Mouse (Mus musculus): ENCODE measurements around the gene Tmem95.

Tmem95 gene

GRCm38 (mm10) chr11:69910781-69911560 lies 33.2 kb upstream of the Tmem95 start:
- no peak for DNase-seq (ENCODE audit: low spot score)

GRCm38 (mm10) chr11:69910177-69910576 lies 32.4 kb upstream of the Tmem95 start:
- no peak for DNase-seq (ENCODE audit: low spot score)

- no peak for DNase-seq (ENCODE audit: low spot score)
Measured at GRCm38 (mm10) chr11:69909174-69909573, 31.4 kb upstream of the Tmem95 start.

GRCm38 (mm10) chr11:69908645-69909044 lies 30.8 kb upstream of the Tmem95 start:
- no peak for DNase-seq (ENCODE audit: low spot score)

DNA sequence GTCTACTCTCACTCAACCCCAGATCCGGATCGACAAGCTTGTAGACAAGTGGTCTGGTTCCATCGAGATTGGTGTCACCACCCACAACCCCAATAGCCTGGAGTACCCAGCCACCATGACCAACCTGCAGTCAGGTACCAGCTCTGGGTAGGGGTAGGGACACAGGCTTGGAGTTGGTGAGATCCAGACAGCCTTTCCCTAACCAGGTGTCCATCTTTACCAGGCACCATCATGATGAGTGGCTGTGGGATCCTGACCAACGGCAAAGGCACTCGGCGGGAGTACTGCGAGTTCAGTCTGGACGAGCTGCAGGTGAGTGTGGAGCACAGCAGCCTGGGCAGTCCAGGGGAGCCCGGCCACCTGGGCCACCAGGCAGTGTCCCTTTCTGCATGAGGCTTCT lies 26.5 kb upstream of the Tmem95 start:
- DNase-seq (ENCODE audit: low spot score): no peak

- DNase-seq (ENCODE audit: low spot score): no peak
Measured at GRCm38 (mm10) chr11:69902972-69903371, 25.2 kb upstream of the Tmem95 start.

DNA sequence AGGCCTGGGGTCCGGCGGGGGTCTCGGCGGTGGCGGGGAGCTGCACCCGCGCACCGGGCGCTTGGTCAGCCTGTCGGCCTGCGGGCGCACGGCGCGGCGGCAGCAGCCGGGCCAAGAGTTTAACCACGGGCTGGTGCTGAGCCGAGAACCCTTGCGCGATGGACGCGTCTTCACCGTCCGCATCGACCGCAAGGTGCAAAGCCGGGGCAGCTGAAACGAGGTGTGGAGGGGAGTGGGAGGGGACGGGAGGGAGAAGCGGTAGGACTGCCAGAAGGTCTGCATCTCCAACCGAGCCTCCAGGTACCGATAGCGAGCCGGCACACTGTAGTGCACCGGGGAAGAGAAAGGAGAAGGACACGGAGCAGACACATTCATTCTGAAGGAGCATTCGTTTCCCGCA lies 24.2 kb upstream of the Tmem95 start:
- no peak for DNase-seq (ENCODE audit: low spot score)

DNA sequence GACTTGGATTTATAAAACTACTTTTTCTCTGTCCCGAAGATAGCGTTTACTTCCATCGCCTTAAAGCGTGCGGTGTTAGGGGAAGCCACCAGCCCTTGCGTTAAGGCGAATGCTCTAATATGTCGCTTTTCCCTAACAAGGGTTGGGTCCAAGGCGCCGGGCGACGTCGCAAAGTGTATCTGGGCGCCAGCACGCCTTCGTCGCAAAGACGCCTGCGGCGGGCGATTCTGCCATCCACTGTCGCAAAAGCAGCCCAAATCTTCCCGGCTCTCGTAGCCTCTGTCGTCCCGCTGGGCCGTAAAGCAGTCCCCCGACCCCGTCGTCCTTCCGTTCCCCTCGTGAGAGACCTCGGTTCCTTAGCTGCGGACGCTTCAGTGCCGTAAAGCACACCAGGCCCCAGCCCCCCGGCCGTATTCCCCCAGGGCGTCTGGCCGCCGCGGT lies 23.6 kb upstream of the Tmem95 start:
- peak; percentile 90 for DNase-seq (ENCODE audit: low spot score)

GRCm38 (mm10) chr11:69900471-69901405 lies 22.9 kb upstream of the Tmem95 start, which contains the start of the genes 2810408A11Rik and Neurl4:
Gene 2810408A11Rik, minus strand, starts transcription at chr11:69900987.
Gene Neurl4, plus strand, starts transcription at chr11:69901072.
- peak; percentile 84 for DNase-seq (ENCODE audit: low spot score)

- no peak for DNase-seq (ENCODE audit: low spot score)
Measured at GRCm38 (mm10) chr11:69899870-69900269, 22.1 kb upstream of the Tmem95 start.

- DNase-seq (ENCODE audit: low spot score): no peak
Measured at GRCm38 (mm10) chr11:69895291-69895690, 17.5 kb upstream of the Tmem95 start, which contains the start of gene Acap1. Gene Acap1, minus strand, starts transcription at chr11:69895539.

DNA sequence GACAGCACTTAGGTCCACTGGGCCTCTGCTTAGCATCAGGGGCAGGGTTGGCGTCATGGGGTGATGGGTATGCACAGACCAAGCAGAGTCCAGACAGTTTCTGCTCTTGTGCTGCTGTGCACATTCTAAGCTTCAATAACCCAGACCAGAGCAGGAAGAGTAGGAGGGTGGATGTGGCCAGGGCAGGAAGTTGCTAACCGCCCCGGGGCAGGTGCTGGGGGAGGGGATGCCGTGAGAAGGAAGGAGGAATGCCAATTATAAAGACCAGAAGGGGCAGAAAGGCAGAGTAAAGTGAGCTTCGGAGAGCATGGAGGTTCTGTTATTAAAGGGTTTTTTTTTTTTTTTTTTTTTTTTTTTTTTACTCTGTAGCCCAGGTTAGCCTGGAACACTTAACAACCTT lies 16.9 kb upstream of the Tmem95 start:
- no peak for DNase-seq (ENCODE audit: low spot score)

- DNase-seq (ENCODE audit: low spot score): peak; percentile 79
Measured at GRCm38 (mm10) chr11:69891482-69891881, 13.7 kb upstream of the Tmem95 start.

DNA sequence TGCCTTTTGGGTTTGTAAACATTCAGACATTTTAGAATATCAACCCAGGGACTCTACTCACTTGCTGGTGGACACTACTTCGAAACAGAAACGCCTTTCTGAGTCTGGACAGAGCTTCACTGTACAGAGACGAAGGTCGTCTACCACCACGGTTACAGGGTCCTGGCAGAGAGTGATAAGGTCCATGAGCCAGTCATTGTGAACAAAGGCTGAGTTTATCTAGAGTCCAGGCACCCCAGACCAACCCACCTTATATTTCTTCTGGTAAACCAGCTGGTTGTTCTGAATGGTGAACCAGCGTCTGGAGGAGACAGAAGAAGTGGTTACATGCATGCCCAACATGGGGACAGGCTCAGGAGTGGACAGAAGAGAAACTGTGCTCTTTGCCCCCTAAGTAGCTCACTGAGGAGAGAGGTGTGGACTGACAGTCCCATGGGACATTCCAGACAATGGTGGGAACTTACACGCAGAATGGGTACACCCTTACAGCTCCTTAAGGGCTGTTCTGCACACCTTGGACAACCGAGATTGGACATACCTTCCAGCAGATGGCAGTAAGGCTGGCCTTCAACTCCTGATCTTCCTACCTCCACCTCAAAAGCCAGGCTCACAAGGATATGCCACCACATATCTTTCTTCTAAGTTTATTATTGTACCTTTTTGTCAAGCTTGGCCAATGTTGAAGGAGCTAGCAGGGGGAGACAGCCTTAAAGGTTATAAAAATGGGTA lies 9.3 kb upstream of the Tmem95 start:
- DNase-seq (ENCODE audit: low spot score): no peak

GRCm38 (mm10) chr11:69884663-69885062 lies 6.8 kb upstream of the Tmem95 start:
- DNase-seq (ENCODE audit: low spot score): no peak

DNA sequence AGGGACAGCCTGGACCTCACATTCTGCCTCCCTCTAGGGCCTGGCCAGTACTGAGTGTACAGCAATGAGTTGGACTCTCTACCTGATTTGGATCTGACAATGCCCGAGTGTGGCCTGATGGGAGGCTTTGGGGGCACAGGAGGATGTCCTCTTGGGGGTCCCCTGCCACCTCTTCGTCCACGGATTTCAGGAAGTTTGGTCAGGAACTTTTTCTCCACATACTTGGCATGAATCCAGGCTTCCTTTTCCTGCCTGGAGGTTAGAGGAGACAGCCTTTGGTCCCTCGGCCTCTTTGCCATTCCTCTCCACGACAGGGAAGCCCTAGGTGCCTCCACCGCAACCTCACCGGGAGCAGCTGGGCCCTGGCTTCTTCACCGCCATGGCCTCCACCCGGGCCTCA lies 6.4 kb upstream of the Tmem95 start:
- no peak for DNase-seq (ENCODE audit: low spot score)

- no peak for DNase-seq (ENCODE audit: low spot score)
Measured at GRCm38 (mm10) chr11:69883527-69884151, 5.8 kb upstream of the Tmem95 start.

DNA sequence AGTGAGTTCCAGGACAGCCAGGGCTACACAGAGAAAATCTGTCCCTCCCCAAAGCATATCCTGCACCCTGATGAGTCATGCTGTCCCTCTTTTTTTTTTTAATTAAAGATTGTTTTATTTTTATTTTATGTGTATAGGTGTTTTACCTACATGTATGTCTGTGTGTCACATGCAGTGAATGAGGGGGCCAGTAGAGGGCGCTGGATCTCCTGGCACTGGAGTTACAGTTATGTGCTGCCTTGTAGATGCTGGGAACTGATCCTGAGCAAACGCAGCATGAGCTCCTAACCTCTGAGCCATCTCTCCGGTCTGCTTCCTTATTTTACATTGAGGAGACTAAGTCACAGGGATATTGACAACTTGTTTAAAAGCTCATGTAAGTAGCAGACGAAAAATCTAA lies 5.2 kb upstream of the Tmem95 start:
- peak; percentile 70 for DNase-seq (ENCODE audit: low spot score)

- no peak for DNase-seq (ENCODE audit: low spot score)
Measured at GRCm38 (mm10) chr11:69881787-69882670, 4.2 kb upstream of the Tmem95 start.

- DNase-seq (ENCODE audit: low spot score): peak; percentile 90
Measured at GRCm38 (mm10) chr11:69880853-69881603, 3.2 kb upstream of the Tmem95 start, which contains the start of gene Kctd11. Gene Kctd11, minus strand, starts transcription at chr11:69881406.

Measured in testis, postnatal 10 days (tissue).